Mouse (Mus musculus) ZHBTc4 (cell line): ENCODE results near the gene Ythdf2.

Source experiments
- DNase-seq: peaks from one replicate; pipeline ENCODE4 v3.0.0-alpha.2; 2011; ENCODE audit warnings: low read depth, low spot score

The Ythdf2 gene

GRCm38 (mm10) chr4:132151673-132152072 is 60.4 kb downstream of the Ythdf2 start:
- no peak for DNase-seq

- peak; percentile 43 for DNase-seq
Observed at GRCm38 (mm10) chr4:132146201-132146600, 65.9 kb downstream of the Ythdf2 start.

GRCm38 (mm10) chr4:132145092-132145491 is 67.0 kb downstream of the Ythdf2 start:
- DNase-seq = no peak

- DNase-seq = peak; percentile 48
Observed at GRCm38 (mm10) chr4:132144080-132144841, 67.8 kb downstream of the Ythdf2 start, which contains the start of gene Oprd1. Oprd1 (minus strand) TSS chr4:132144486.

- DNase-seq = peak; percentile 68
Observed at GRCm38 (mm10) chr4:132138640-132139039, 73.5 kb downstream of the Ythdf2 start.

GRCm38 (mm10) chr4:132137013-132137412 is 75.1 kb downstream of the Ythdf2 start:
- peak; percentile 65 for DNase-seq
